Mouse (Mus musculus) C2C12 (cell line): ENCODE measurements around the gene BC029722.

ENCODE experiments used
- CEBPB ChIP-seq: IDR thresholded peaks from one replicate; pipeline ENCODE4 v1.6.1; 2011; ENCODE audit warnings: low read depth, mild to moderate bottlenecking, control low read depth, moderate library complexity
- CTCF ChIP-seq: IDR thresholded peaks from one replicate; pipeline ENCODE4 v1.5.1; 2011; ENCODE audit not compliant: control insufficient read depth, insufficient read depth, insufficient read length
- MAX ChIP-seq: IDR thresholded peaks from one replicate; pipeline ENCODE4 v1.6.1; 2011; ENCODE audit warnings: mild to moderate bottlenecking, control low read depth
- MYOD1 ChIP-seq: IDR thresholded peaks from one replicate; pipeline ENCODE4 v1.6.1; 2011; ENCODE audit warnings: low read depth; ENCODE audit not compliant: control insufficient read depth, insufficient read length
- MYOG ChIP-seq: IDR thresholded peaks from one replicate; pipeline ENCODE4 v1.6.1; 2011; ENCODE audit not compliant: control insufficient read depth, insufficient read length; ENCODE audit errors: extremely low read depth
- USF1 ChIP-seq: IDR thresholded peaks from one replicate; pipeline ENCODE4 v1.6.1; 2011; ENCODE audit warnings: low read depth, mild to moderate bottlenecking, control low read depth, moderate library complexity

- TF ChIP-seq CTCF (no peak), USF1 (no peak), MAX (no peak), CEBPB (no peak), MYOD1 (no peak), MYOG (no peak)
These were observed 42.4 kb upstream of the BC029722 start for GRCm38 (mm10) chr2:155861581-155861980.
